Mouse (Mus musculus): ENCODE data around the gene Svep1.

- TF ChIP-seq CTCF (IDR thresholded peaks at IDR 0.05; ENCODE audit: insufficient read depth, low read length), result no peak
- no peak for TF ChIP-seq POLR2A (IDR thresholded peaks at IDR 0.05; ENCODE audit: borderline replicate concordance, extremely low read depth, low read depth, low read length)
These were observed 22.8 kb downstream of the Svep1 start for GRCm38 (mm10) chr4:58183897-58184296.
